Mouse (Mus musculus) heart, adult 8-10 months (tissue): ENCODE data around the gene Gpbar1. TPM values are rescaled to one million over a fixed set of nuclear protein-coding genes. Genes with fewer than 3 reads are reported as not detected.
"Not testable (repeated sequence)": the region's sequence is repeated elsewhere in the genome, so short reads cannot be mapped to it uniquely, and the experiment has no call there.

ENCODE experiments used
- DNase-seq: peaks from one replicate; pipeline ENCODE4 v3.0.0; 2022; ENCODE audit warnings: low spot score
- total RNA-seq, 4 experiments: library from RNA; stranded (reverse); gene quantifications; 2 replicates each; pipeline ENCODE4 v1.2.4; 2022

Gpbar1 gene
- total RNA-seq, 4 experiments from 2014 or later, result not detected

GRCm38 (mm10) chr1:74326916-74327315, 48.6 kb downstream of the Gpbar1 start:
- DNase-seq, result not testable (repeated sequence)

Other genes starting within 250 kb of the Gpbar1 start
- 100 to 1,000 TPM; 733 to 828 (median 798) TPM for gene Tns1, start 154.1 kb upstream of the Gpbar1 start, total RNA-seq
- 1 to 10 TPM in 3 of 4 experiments, under 1 TPM in 1; 0.52 to 1.8 (median 1.3) TPM for gene Rufy4, start 153.0 kb upstream of the Gpbar1 start, total RNA-seq
- gene Cxcr2, start 124.6 kb upstream of the Gpbar1 start, total RNA-seq, result under 1 TPM in 2 of 4 experiments, not detected in 2; 0.23 to 0.44 TPM
- not detected for gene Cxcr1, start 83.9 kb upstream of the Gpbar1 start, total RNA-seq
- gene Arpc2, start 42.5 kb upstream of the Gpbar1 start, total RNA-seq, result 100 to 1,000 TPM; 111 to 149 (median 137) TPM
- gene Aamp, start 6.2 kb downstream of the Gpbar1 start, total RNA-seq, result 100 to 1,000 TPM in 2 of 4 experiments, 10 to 100 TPM in 2; 95.4 to 107 (median 99.6) TPM
- gene Pnkd, start 6.4 kb downstream of the Gpbar1 start, total RNA-seq, result 100 to 1,000 TPM; 125 to 142 (median 135) TPM
- gene Tmbim1, start 27.1 kb downstream of the Gpbar1 start, total RNA-seq, result 10 to 100 TPM; 40.4 to 45.1 (median 44.2) TPM
- gene Catip, start 83.6 kb downstream of the Gpbar1 start, total RNA-seq, result under 1 TPM; 0.17 to 0.37 (median 0.25) TPM
- gene Slc11a1, start 96.6 kb downstream of the Gpbar1 start, total RNA-seq, result 1 to 10 TPM; 3.9 to 6.6 (median 5.1) TPM
- 100 to 1,000 TPM; 115 to 130 (median 121) TPM for gene Ctdsp1, start 113.0 kb downstream of the Gpbar1 start, total RNA-seq
- 1 to 10 TPM in 3 of 4 experiments, under 1 TPM in 1; 0.98 to 2.0 (median 1.7) TPM for gene Vil1, start 130.8 kb downstream of the Gpbar1 start, total RNA-seq
- 10 to 100 TPM in 3 of 4 experiments, 1 to 10 TPM in 1; 9.4 to 12.8 (median 11.6) TPM for gene Cnot9, start 227.5 kb downstream of the Gpbar1 start, total RNA-seq